Mouse (Mus musculus) liver, postnatal 0 days (tissue): ENCODE measurements around the gene Vmn2r59. TPM values are rescaled to one million over a fixed set of nuclear protein-coding genes. Genes with fewer than 3 reads are reported as not detected.
"Not testable (repeated sequence)": the region's sequence is repeated elsewhere in the genome, so short reads cannot be mapped to it uniquely, and the experiment has no call there.

Experiments
- ATAC-seq: fragments of 200-750 bp; cut with Nextera tagmentation; 2 replicates; pipeline ENCODE4 v1.8.0; 2017; ENCODE audit warnings: mild to moderate bottlenecking, moderate library complexity
- DNase-seq: peaks from one replicate; pipeline ENCODE4 v3.0.0-alpha.2; 2016
- H3K27ac ChIP-seq: fragments of 300-500 bp; sonication (generic); 2 replicates; pipeline ENCODE4 v1.5.1; 2014; ENCODE audit warnings: antibody characterized with exemption, moderate library complexity, mild to moderate bottlenecking, low read depth
- H3K27me3 ChIP-seq: fragments of 300-500 bp; sonication (generic); 2 replicates; pipeline ENCODE4 v1.6.1; 2014; ENCODE audit warnings: low read length, control low read depth, mixed read lengths; ENCODE audit not compliant: insufficient read depth
- H3K36me3 ChIP-seq: fragments of 300-500 bp; sonication (generic); replicated peaks from 2 replicates; pipeline ENCODE4 v1.6.1; 2014; ENCODE audit warnings: mild to moderate bottlenecking, control low read depth, low read length, moderate library complexity, mixed read lengths; ENCODE audit not compliant: insufficient read depth
- H3K4me1 ChIP-seq: fragments of 300-500 bp; sonication (generic); 2 replicates; pipeline ENCODE4 v1.6.1; 2014; ENCODE audit warnings: antibody characterized with exemption, mild to moderate bottlenecking, control low read depth; ENCODE audit not compliant: insufficient read depth
- H3K4me2 ChIP-seq: fragments of 300-500 bp; sonication (generic); 2 replicates; pipeline ENCODE4 v1.6.1; 2014; ENCODE audit warnings: low read depth, mild to moderate bottlenecking, low read length, moderate library complexity, mixed read lengths
- H3K4me3 ChIP-seq: fragments of 300-500 bp; sonication (generic); 2 replicates; pipeline ENCODE4 v1.5.1; 2014; ENCODE audit warnings: low read depth, low read length
- H3K9ac ChIP-seq: fragments of 300-500 bp; sonication (generic); replicated peaks from 2 replicates; pipeline ENCODE4 v1.6.1; 2014; ENCODE audit warnings: mild to moderate bottlenecking, moderate library complexity
- H3K9me3 ChIP-seq: fragments of 300-500 bp; sonication (generic); 2 replicates; pipeline ENCODE4 v1.6.1; 2016; ENCODE audit warnings: mild to moderate bottlenecking, control low read depth, low read length, mixed read lengths
- CTCF ChIP-seq: sonication (generic); IDR thresholded peaks from 2 replicates; pipeline ENCODE4 v1.5.1; 2016; ENCODE audit warnings: antibody characterized with exemption, low read depth
- EP300 ChIP-seq: IDR thresholded peaks from 2 replicates; pipeline ENCODE4 v1.6.1; 2016; ENCODE audit warnings: antibody characterized with exemption, low read depth, mild to moderate bottlenecking
- WGBS: fragments of 180-500 bp; shearing (Covaris S2); extraction: QIAGEN DNeasy Blood & Tissue Kit; methylation state at CpG from one replicate; pipeline ENCODE4 v1.1.7; 2014; ENCODE audit not compliant: insufficient replicate concordance; 5-methylcytosine and 5-hydroxymethylcytosine counted together
- polyA plus RNA-seq: library from polyadenylated mRNA; unstranded; fragments of >200 nt; fragmentation: Nextera tagmentation; extraction: Ambion mirVana; gene quantifications from 2 replicates; pipeline ENCODE4 v1.2.1, GENCODE M21; 2015

Vmn2r59 gene
- not detected in 2 replicates for polyA plus RNA-seq

DNA sequence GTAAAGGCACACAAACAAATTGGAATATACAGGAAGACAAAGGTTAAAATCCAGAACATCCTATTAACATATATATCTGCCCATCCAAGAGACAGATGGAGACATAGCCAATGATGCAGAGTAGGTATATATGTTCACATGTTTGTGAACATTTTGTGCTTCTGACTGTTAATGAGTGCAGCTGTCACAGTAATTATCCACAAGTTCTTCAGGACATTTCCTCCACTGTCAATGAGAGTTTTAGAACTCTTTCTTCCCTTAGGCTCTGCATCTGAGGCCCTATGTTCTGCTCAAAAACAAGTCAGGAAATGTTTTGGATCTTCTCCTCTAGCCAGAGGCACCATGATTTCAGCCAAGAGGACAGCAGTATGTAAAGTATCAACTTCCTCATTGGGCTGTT, at the start of gene Vmn2r59:
Gene Vmn2r59 (minus strand): TSS at position 101 of the 400 bp plus-strand sequence.
- Histone ChIP-seq H3K27me3 (no peaks in the 10 kb centered on the region), H3K4me3 (no peak within 1 kb of the TSS), H3K27ac (no peak within 1 kb of the TSS), H3K4me2 (no peak within 1 kb of the TSS), H3K9me3 (no peaks in the 10 kb centered on the region; the same call in 1 of the 2 replicates), H3K4me1 (no peaks in the 10 kb centered on the region), H3K36me3 (no peaks in the 10 kb centered on the region), H3K9ac (no peak within 1 kb of the TSS)
- TF ChIP-seq CTCF (no peak), EP300 (no peak)
- DNase-seq, result no peak
- ATAC-seq, result no peak

GRCm38 (mm10) chr7:42107470-42107869, 48.6 kb upstream of the Vmn2r59 start, which contains the start of gene Vmn2r60:
Gene Vmn2r60, plus strand, starts transcription at chr7:42107770.
- H3K9me3 ChIP-seq, result no peaks in the 10 kb centered on the region
- H3K4me3 ChIP-seq, result no peak within 1 kb of the TSS
- ATAC-seq, result no peak
- no peaks in the 10 kb centered on the region for H3K27me3 ChIP-seq
- H3K9ac ChIP-seq, result no peak within 1 kb of the TSS
- TF ChIP-seq CTCF (no peak), EP300 (no peak)
- no peaks in the 10 kb centered on the region for H3K36me3 ChIP-seq
- DNase-seq, result no peak
- H3K4me1 ChIP-seq, result no peaks in the 10 kb centered on the region
- H3K4me2 ChIP-seq, result no peak within 1 kb of the TSS
- WGBS, result 69% methylated on average over 2 of the region's 2 CpGs
- H3K27ac ChIP-seq, result no peak within 1 kb of the TSS

GRCm38 (mm10) chr7:42107061-42107460, 48.2 kb upstream of the Vmn2r59 start:
- H3K4me3 ChIP-seq, H3K27me3 ChIP-seq, H3K9ac ChIP-seq, H3K9me3 ChIP-seq, H3K36me3 ChIP-seq, H3K4me1 ChIP-seq, H3K27ac ChIP-seq, H3K4me2 ChIP-seq, ATAC-seq, DNase-seq: not testable (repeated sequence)
- WGBS, result 76% methylated on average over 12 of the region's 14 CpGs

Other genes starting within 250 kb of the Vmn2r59 start
- gene Vmn2r58, start 186.3 kb downstream of the Vmn2r59 start, polyA plus RNA-seq, result not detected in 2 replicates
- gene Vmn2r60, start 48.7 kb upstream of the Vmn2r59 start, polyA plus RNA-seq, result not detected in 2 replicates
- gene Vmn2r61, start 201.0 kb upstream of the Vmn2r59 start, polyA plus RNA-seq, result not detected in 2 replicates